Mouse (Mus musculus) cortical plate, adult 2 months (tissue): ENCODE measurements around the gene Chm.

Experiments
- CTCF ChIP-seq: fragments of 200-500 bp; IDR thresholded peaks from 2 replicates; pipeline ENCODE4 v1.5.1; 2011; ENCODE audit warnings: mild to moderate bottlenecking, control low read depth, low read length; ENCODE audit not compliant: insufficient read depth; ENCODE audit errors: extremely low read depth
- POLR2A ChIP-seq: fragments of 200-500 bp; IDR thresholded peaks from 2 replicates; pipeline ENCODE4 v1.6.1; 2011; ENCODE audit warnings: mild to moderate bottlenecking, low read length, control low read depth; ENCODE audit not compliant: insufficient read depth; ENCODE audit errors: extremely low read depth

- no peak for TF ChIP-seq CTCF
- peak; percentile 40; the same call in 1 of the 2 replicates for TF ChIP-seq POLR2A
Measured at GRCm38 (mm10) chrX:113185230-113185985, at the start of gene Chm.
